In genomic region chr6:134848197-134848890, GRCm38 (mm10) we compare ENCODE assay signal across 8 mouse cellular contexts. TPM values are rescaled to one million over a fixed set of nuclear protein-coding genes. Genes with fewer than 3 reads are reported as not detected.
A peak's percentile ranks its signal among the peaks of the same experiment; 100 is the strongest.
DNase-seq lines count a peak whose midpoint lies in the region; ATAC-seq and TF ChIP-seq lines count a peak whose summit lies in the region.

No protein-coding gene starts in this region.

- no peak overlapping the region for H3K27ac ChIP-seq in liver, embryonic 11.5 days (ENCODE audit: low read depth, low read length)

- H3K27me3 ChIP-seq in liver, embryonic 11.5 days (replicated peaks; ENCODE audit: control insufficient read depth, insufficient read depth, low read length): no peaks in the 10 kb centered on the region
- no peaks in the 10 kb centered on the region for H3K27me3 ChIP-seq in myocyte (ENCODE audit: control insufficient read depth, insufficient read depth, insufficient read length)

- WGBS in liver, embryonic 11.5 days: 83% methylated on average over 5 of the region's 5 CpGs

- no peak overlapping the region for H3K9ac ChIP-seq in liver, embryonic 11.5 days (ENCODE audit: low read depth, low read length)

- H3K79me2 ChIP-seq in myocyte (ENCODE audit: control insufficient read depth, insufficient read depth): no peaks in the 10 kb centered on the region

- ATAC-seq in liver, embryonic 11.5 days (replicated peaks; ENCODE audit: low FRiP score): no peak
- peak; percentile 73 for ATAC-seq in erythroblast, adult 5-6 weeks (replicated peaks; ENCODE audit: low FRiP score, poor library complexity, severe bottlenecking)

- no peaks in the 10 kb centered on the region for H3K9me3 ChIP-seq in liver, embryonic 11.5 days (ENCODE audit: control insufficient read depth, low read length)

- no peak overlapping the region for H3K4me3 ChIP-seq in liver, embryonic 11.5 days (ENCODE audit: low read depth, low read length)
- peak overlapping the region; percentile 9 for H3K4me3 ChIP-seq in myocyte

- H3K36me3 ChIP-seq in liver, embryonic 11.5 days (ENCODE audit: control insufficient read depth, insufficient read depth, low read length): no peaks in the 10 kb centered on the region
- no peaks in the 10 kb centered on the region for H3K36me3 ChIP-seq in myocyte (ENCODE audit: control insufficient read depth, insufficient read depth)

- no peak overlapping the region for H3K4me2 ChIP-seq in liver, embryonic 11.5 days
- H3K4me2 ChIP-seq in myocyte (ENCODE audit: low read depth): peak overlapping the region; percentile 60

- H3ac ChIP-seq in myocyte (ENCODE audit: control insufficient read depth, insufficient read length): no peak overlapping the region

- no peaks in the 10 kb centered on the region for H3K4me1 ChIP-seq in liver, embryonic 11.5 days (replicated peaks; ENCODE audit: control insufficient read depth, insufficient read depth, low read length)

- no peak for TF ChIP-seq POLR2A in myocyte (IDR thresholded peaks at IDR 0.05; ENCODE audit: insufficient read length, low read depth)

- peak; percentile 18 for DNase-seq in adrenal gland, adult 2 months
- no peak for DNase-seq in adrenal gland, adult 18-20 months (ENCODE audit: low spot score in 2 of 2)
- peak; percentile 43 for DNase-seq in liver
- no peak for DNase-seq in liver, embryonic 11.5 days (ENCODE audit: low spot score)
- DNase-seq in frontal cortex, postnatal 36 days (ENCODE audit: low spot score in 2 of 2): no peak
- DNase-seq in heart, adult 11 months: no peak

TF ChIP-seq in myocyte, 11 proteins besides CTCF, POLR2A, EP300 and RAD21:
- no peak for TF ChIP-seq REST (IDR thresholded peaks at IDR 0.05; ENCODE audit: insufficient read depth, insufficient read length)
- no peak for TF ChIP-seq SRF (IDR thresholded peaks at IDR 0.05; ENCODE audit: control insufficient read depth, insufficient read length, low read depth)
- TF ChIP-seq TCF12 (IDR thresholded peaks at IDR 0.05; ENCODE audit: insufficient read depth, poor library complexity, severe bottlenecking): no peak
- TF ChIP-seq POLR2AphosphoS2 (IDR thresholded peaks at IDR 0.05; ENCODE audit: insufficient read length, low read depth): no peak
- no peak for TF ChIP-seq MYOG (IDR thresholded peaks at IDR 0.05; ENCODE audit: control insufficient read depth in 1 of 3, insufficient read depth in 1 of 3, insufficient read length in 2 of 3, low read depth in 2 of 3)
- TF ChIP-seq CEBPB (IDR thresholded peaks at IDR 0.05; ENCODE audit: insufficient read depth, poor library complexity, severe bottlenecking): no peak
- no peak for TF ChIP-seq MYOD1 (IDR thresholded peaks at IDR 0.05; ENCODE audit: control insufficient read depth in 1 of 3, insufficient read length in 2 of 3, low read depth in 2 of 3)
- no peak for TF ChIP-seq USF1 (IDR thresholded peaks at IDR 0.05; ENCODE audit: low read depth)
- no peak for TF ChIP-seq MAX (IDR thresholded peaks at IDR 0.05; ENCODE audit: low read depth)
- no peak for TF ChIP-seq TCF3 (IDR thresholded peaks at IDR 0.05; ENCODE audit: insufficient read length, low read depth)

RNA-seq across cellular contexts. Expression of gene Crebl2, which starts 18.4 kb away (rescaled TPM):
- total RNA-seq in adrenal gland, adult 2 months (2021): 10 to 100 TPM; 24.3 to 42.2 TPM
- polyA plus RNA-seq in adrenal gland, adult 2 months (2012; rRNA removed): 6.2 and 6.6 TPM in 2 replicates
- 10 to 100 TPM; 29.6 to 36.7 TPM for total RNA-seq in adrenal gland, adult 18-20 months (2021)
- polyA plus RNA-seq in liver, embryonic 11.5 days (2014; fragmentation: Nextera tagmentation; extraction: Ambion mirVana): 1.3 and 1.5 TPM in 2 replicates
- total RNA-seq in erythroblast, adult 5-6 weeks (2015; ENCODE audit: low replicate concordance): 23.0 and 23.2 TPM in 2 replicates
- 26.0 and 49.9 TPM in 2 replicates for total RNA-seq in erythroblast, adult 5-6 weeks (2017; ENCODE audit: low replicate concordance)
- polyA plus RNA-seq in myocyte (2012; fragmentation: generic; extraction: Trizol): 1.5 TPM

RNA-seq across cellular contexts. Expression of gene Gpr19, which starts 50.0 kb away (rescaled TPM):
- total RNA-seq in adrenal gland, adult 2 months (2021): 1 to 10 TPM; 5.2 to 8.6 TPM
- polyA plus RNA-seq in adrenal gland, adult 2 months (2012; rRNA removed): 9.6 and 9.9 TPM in 2 replicates
- 1 to 10 TPM; 5.3 to 6.5 TPM for total RNA-seq in adrenal gland, adult 18-20 months (2021)
- 6.1 and 9.1 TPM in 2 replicates for polyA plus RNA-seq in liver, embryonic 11.5 days (2014; fragmentation: Nextera tagmentation; extraction: Ambion mirVana)
- 2.7 and 5.0 TPM in 2 replicates for total RNA-seq in erythroblast, adult 5-6 weeks (2015; ENCODE audit: low replicate concordance)
- 2.1 and 8.3 TPM in 2 replicates for total RNA-seq in erythroblast, adult 5-6 weeks (2017; ENCODE audit: low replicate concordance)
- 2.2 TPM for polyA plus RNA-seq in myocyte (2012; fragmentation: generic; extraction: Trizol)

RNA-seq across cellular contexts. Expression of gene Dusp16, which starts 55.9 kb away (rescaled TPM):
- 10 to 100 TPM; 22.7 to 28.6 TPM for total RNA-seq in adrenal gland, adult 2 months (2021)
- polyA plus RNA-seq in adrenal gland, adult 2 months (2012; rRNA removed): 18.7 and 19.8 TPM in 2 replicates
- 10 to 100 TPM; 26.1 to 33.5 TPM for total RNA-seq in adrenal gland, adult 18-20 months (2021)
- polyA plus RNA-seq in liver, embryonic 11.5 days (2014; fragmentation: Nextera tagmentation; extraction: Ambion mirVana): 7.9 and 10.1 TPM in 2 replicates
- 2.3 TPM in 1 of 2 replicates, not detected in the other for total RNA-seq in erythroblast, adult 5-6 weeks (2015; ENCODE audit: low replicate concordance)
- total RNA-seq in erythroblast, adult 5-6 weeks (2017; ENCODE audit: low replicate concordance): 0.94 and 3.8 TPM in 2 replicates
- polyA plus RNA-seq in myocyte (2012; fragmentation: generic; extraction: Trizol): 4.8 TPM

Comparison
In these comparisons a context has a peak if more than half of its experiments do, and no peak if none do; other contexts are left out.
1. DNase-seq: peak in adrenal gland, adult 2 months (single experiment) and liver (single experiment); none in adrenal gland, adult 18-20 months (0 of 2), liver, embryonic 11.5 days (single experiment), frontal cortex, postnatal 36 days (0 of 2) and heart, adult 11 months (single experiment).
2. RNA of gene Dusp16, which starts 55.9 kb away (total RNA-seq): 26.1 to 33.5 TPM in adrenal gland, adult 18-20 months and 22.7 to 28.6 TPM in adrenal gland, adult 2 months; 0.94 to 3.8 TPM in erythroblast, adult 5-6 weeks; every median in the first group is over 4 times any median in the second.